Comparison of ENCODE assay signal across 9 mouse cellular contexts in genomic region chr8:120550937-120551676, GRCm38 (mm10). TPM values are rescaled to one million over a fixed set of nuclear protein-coding genes. Genes with fewer than 3 reads are reported as not detected.
A peak's percentile ranks its signal among the peaks of the same experiment; 100 is the strongest.
DNase-seq lines count a peak whose midpoint lies in the region; ATAC-seq and TF ChIP-seq lines count a peak whose summit lies in the region.
"Had no signal": no experiment of that assay in that cellular context is flagged by ENCODE, and none has a peak within 500 bp of the region (broad histone marks: within the 10 kb centered on the region; RNA-seq: fewer than 3 reads in every experiment).

No protein-coding gene starts in this region.

- H3K27me3 ChIP-seq in MEL (ENCODE audit: control insufficient read depth in 1 of 2, insufficient read depth in 2 of 2, low read length in 2 of 2) = no peaks in the 10 kb centered on the region
- no peaks in the 10 kb centered on the region for H3K27me3 ChIP-seq in forebrain, embryonic 13.5 days
- peaks cover 3% of the 10 kb centered on the region; the same call in 1 of the 2 replicates for H3K27me3 ChIP-seq in limb, embryonic 13.5 days

- peak overlapping the region; percentile 64 for H3K4me2 ChIP-seq in forebrain, embryonic 13.5 days
- peak overlapping the region; percentile 59; the same call in 1 of the 2 replicates for H3K4me2 ChIP-seq in limb, embryonic 13.5 days (replicated peaks)

- no peaks in the 10 kb centered on the region; a peak in 1 of 4 replicates for H3K36me3 ChIP-seq in MEL (ENCODE audit: control insufficient read depth in 1 of 2, insufficient read depth in 2 of 2, low read length in 2 of 2)
- peaks cover 21% of the 10 kb centered on the region for H3K36me3 ChIP-seq in forebrain, embryonic 13.5 days (ENCODE audit: poor library complexity, severe bottlenecking)
- H3K36me3 ChIP-seq in limb, embryonic 13.5 days = peaks cover 10% of the 10 kb centered on the region; the same call in 1 of the 2 replicates

- no peak overlapping the region for H3K9ac ChIP-seq in MEL (ENCODE audit: control insufficient read depth, low read depth, low read length, poor library complexity, severe bottlenecking)
- H3K9ac ChIP-seq in forebrain, embryonic 13.5 days = peak overlapping the region; percentile 66
- no peak overlapping the region for H3K9ac ChIP-seq in limb, embryonic 13.5 days
- H3K9ac ChIP-seq: liver, embryonic 14.5 days had no signal

- TF ChIP-seq EP300 in MEL (IDR thresholded peaks at IDR 0.05; ENCODE audit: low read depth in 1 of 2, low read length in 2 of 2) = no peak

- intact Hi-C loops in gastrocnemius, postnatal 36 days (cut with DNase I) = no loop called here

- H3K79me2 ChIP-seq in MEL (ENCODE audit: control insufficient read depth, insufficient read depth, low read length, poor library complexity) = peaks cover 95% of the 10 kb centered on the region

- no peaks in the 10 kb centered on the region for H3K9me3 ChIP-seq in MEL (replicated peaks; ENCODE audit: insufficient read depth, low read length)
- H3K9me3 ChIP-seq in forebrain, embryonic 13.5 days (replicated peaks) = no peaks in the 10 kb centered on the region
- no peaks in the 10 kb centered on the region for H3K9me3 ChIP-seq in limb, embryonic 13.5 days

- WGBS in forebrain, embryonic 13.5 days = 48% methylated on average over 11 of the region's 11 CpGs
- WGBS in limb, embryonic 13.5 days = 77% methylated on average over 11 of the region's 11 CpGs

- no peak for TF ChIP-seq CTCF in MEL (IDR thresholded peaks at IDR 0.05 in 2 of 3, conservative IDR thresholded peaks at IDR 0.05 in 1 of 3; ENCODE audit: control insufficient read depth in 1 of 3, insufficient read depth in 1 of 3, low read depth in 2 of 3, low read length in 3 of 3, poor library complexity in 1 of 3, severe bottlenecking in 1 of 3)

- no peaks in the 10 kb centered on the region for H3K4me1 ChIP-seq in MEL (ENCODE audit: control insufficient read depth in 1 of 2, insufficient read depth in 2 of 2, low read length in 2 of 2)
- peaks cover 99% of the 10 kb centered on the region for H3K4me1 ChIP-seq in forebrain, embryonic 13.5 days
- H3K4me1 ChIP-seq in limb, embryonic 13.5 days = peaks cover 88% of the 10 kb centered on the region

- no peak overlapping the region for H3K27ac ChIP-seq in MEL (ENCODE audit: control insufficient read depth, low read depth, low read length)
- H3K27ac ChIP-seq in forebrain, embryonic 13.5 days = peak overlapping the region; percentile 93
- 0 out of 2 replicates have a peak overlapping the region, but pooled peaks have one; percentile 52 for H3K27ac ChIP-seq in limb, embryonic 13.5 days
- H3K27ac ChIP-seq: liver, embryonic 14.5 days had no signal

- peak; percentile 58 for DNase-seq in gastrocnemius, adult 18-20 months (ENCODE audit: low spot score)
- DNase-seq in gastrocnemius, postnatal 10 days = no peak
- DNase-seq in MEL (ENCODE audit: low read depth, low spot score) = no peak
- DNase-seq in ovary, postnatal 10 days (ENCODE audit: low spot score) = no peak
- no peak for DNase-seq in gastrocnemius, postnatal 36 days
- DNase-seq in adrenal gland, postnatal 36 days = no peak

- no peak for TF ChIP-seq RAD21 in MEL (IDR thresholded peaks at IDR 0.05; ENCODE audit: low read depth, low read length)

- ATAC-seq in forebrain, embryonic 13.5 days = peak; percentile 25
- ATAC-seq in limb, embryonic 13.5 days (ENCODE audit: low FRiP score, low read depth) = no peak

- no peak for TF ChIP-seq POLR2A in MEL (IDR thresholded peaks at IDR 0.05; ENCODE audit: control insufficient read depth in 1 of 2, insufficient read depth in 1 of 2, low read depth in 1 of 2, low read length in 2 of 2, poor library complexity in 1 of 2)

- H3K4me3 ChIP-seq in MEL (ENCODE audit: control insufficient read depth in 1 of 2, insufficient read depth in 1 of 2, low read depth in 2 of 2, low read length in 2 of 2) = no peak overlapping the region
- H3K4me3 ChIP-seq in forebrain, embryonic 13.5 days = no peak overlapping the region
- H3K4me3 ChIP-seq in limb, embryonic 13.5 days = no peak overlapping the region

TF ChIP-seq in MEL, 35 proteins besides CTCF, POLR2A, EP300 and RAD21:
- TF ChIP-seq MEF2A (IDR thresholded peaks at IDR 0.05; ENCODE audit: extremely low read depth, insufficient replicate concordance, low read depth, low read length, poor library complexity, severe bottlenecking) (no peak), ZKSCAN1 (IDR thresholded peaks at IDR 0.05; ENCODE audit: low read depth, low read length) (no peak), POLR2AphosphoS2 (IDR thresholded peaks at IDR 0.05; ENCODE audit: low read length) (peak; percentile 6; the same call in 1 of the 2 replicates)

RNA-seq across cellular contexts. Expression of gene Gins2, which starts 38.0 kb away (rescaled TPM):
- under 1 TPM in 1 of 2 experiments, not detected in 1; 0.80 TPM for total RNA-seq in gastrocnemius, adult 18-20 months (2021)
- total RNA-seq in gastrocnemius, postnatal 10 days (2021) = 1 to 10 TPM; 8.6 to 9.1 TPM
- total RNA-seq in MEL (2012; rRNA removed) = 46.1 and 49.3 TPM in 2 replicates
- polyA plus RNA-seq in MEL (2012; ENCODE audit: insufficient read depth in 1 of 2, insufficient read length in 2 of 2, low read depth in 1 of 2, low replicate concordance in 2 of 2, missing spikeins in 1 of 2) = 100 to 1,000 TPM in 1 of 2 experiments, 10 to 100 TPM in 1; 39.6 to 150 TPM
- polyA plus RNA-seq in forebrain, embryonic 13.5 days (2015; fragmentation: Nextera tagmentation; extraction: Ambion mirVana) = 66.9 and 79.8 TPM in 2 replicates
- 104 and 108 TPM in 2 replicates for polyA plus RNA-seq in limb, embryonic 13.5 days (2015; fragmentation: Nextera tagmentation; extraction: Ambion mirVana)
- total RNA-seq in gastrocnemius, postnatal 36 days (2021) = under 1 TPM; 0.66 to 0.94 TPM
- total RNA-seq in adrenal gland, postnatal 36 days (2021) = 10 to 100 TPM in 1 of 2 experiments, 1 to 10 TPM in 1; 6.3 to 11.0 TPM
